Mouse (Mus musculus): ENCODE results near the gene Taf1d. TPM values are rescaled to one million over a fixed set of nuclear protein-coding genes. Genes with fewer than 3 reads are reported as not detected.
"Not testable (repeated sequence)": the region's sequence is repeated elsewhere in the genome, so short reads cannot be mapped to it uniquely, and the experiment has no call there.

Gene Taf1d
- polyA plus RNA-seq, 1 experiment from 2014 or later = 42.5 TPM

DNA sequence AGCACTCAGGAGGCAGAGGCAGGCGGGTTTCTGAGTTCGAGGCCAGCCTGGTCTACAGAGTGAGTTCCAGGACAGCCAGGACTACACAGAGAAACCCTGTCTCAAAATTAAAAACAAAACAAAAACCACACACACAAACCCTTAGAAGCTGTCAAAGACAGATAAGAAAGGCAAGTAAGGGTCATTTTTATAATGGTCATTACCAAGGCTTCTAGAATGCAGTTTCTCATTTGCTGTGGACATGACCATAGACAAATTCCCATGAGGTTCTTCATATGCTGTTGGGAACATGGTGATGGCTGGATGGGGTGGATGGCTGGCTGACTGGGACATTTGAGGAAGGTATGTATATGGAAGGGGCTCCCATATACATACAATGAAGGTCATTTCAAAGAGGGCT is 10.3 kb downstream of the Taf1d start:
- H3K4me3 ChIP-seq (ENCODE audit: control insufficient read depth in 1 of 2, insufficient read depth in 1 of 2, low read depth in 1 of 2, low read length in 2 of 2); H3K4me2 ChIP-seq (ENCODE audit: low read length); H3K27ac ChIP-seq (replicated peaks in 1 of 2; ENCODE audit: control insufficient read depth in 1 of 2, insufficient read depth in 1 of 2, low read depth in 2 of 2, low read length in 2 of 2); H3K9ac ChIP-seq (ENCODE audit: low read length); ATAC-seq (ENCODE audit: insufficient number of reproducible peaks, insufficient read depth, low FRiP score, low read depth); H3K9me3 ChIP-seq (ENCODE audit: control insufficient read depth, low read length); H3K27me3 ChIP-seq (ENCODE audit: control insufficient read depth, insufficient read depth, low read length); H3K4me1 ChIP-seq (ENCODE audit: control insufficient read depth in 2 of 2, insufficient read depth in 2 of 2, low read length in 2 of 2): not testable (repeated sequence)
- 76% methylated on average over 2 of the region's 2 CpGs for WGBS
- H3K36me3 ChIP-seq (ENCODE audit: control insufficient read depth, insufficient read depth, low read length) = peaks cover 65% of the 10 kb centered on the region

DNA sequence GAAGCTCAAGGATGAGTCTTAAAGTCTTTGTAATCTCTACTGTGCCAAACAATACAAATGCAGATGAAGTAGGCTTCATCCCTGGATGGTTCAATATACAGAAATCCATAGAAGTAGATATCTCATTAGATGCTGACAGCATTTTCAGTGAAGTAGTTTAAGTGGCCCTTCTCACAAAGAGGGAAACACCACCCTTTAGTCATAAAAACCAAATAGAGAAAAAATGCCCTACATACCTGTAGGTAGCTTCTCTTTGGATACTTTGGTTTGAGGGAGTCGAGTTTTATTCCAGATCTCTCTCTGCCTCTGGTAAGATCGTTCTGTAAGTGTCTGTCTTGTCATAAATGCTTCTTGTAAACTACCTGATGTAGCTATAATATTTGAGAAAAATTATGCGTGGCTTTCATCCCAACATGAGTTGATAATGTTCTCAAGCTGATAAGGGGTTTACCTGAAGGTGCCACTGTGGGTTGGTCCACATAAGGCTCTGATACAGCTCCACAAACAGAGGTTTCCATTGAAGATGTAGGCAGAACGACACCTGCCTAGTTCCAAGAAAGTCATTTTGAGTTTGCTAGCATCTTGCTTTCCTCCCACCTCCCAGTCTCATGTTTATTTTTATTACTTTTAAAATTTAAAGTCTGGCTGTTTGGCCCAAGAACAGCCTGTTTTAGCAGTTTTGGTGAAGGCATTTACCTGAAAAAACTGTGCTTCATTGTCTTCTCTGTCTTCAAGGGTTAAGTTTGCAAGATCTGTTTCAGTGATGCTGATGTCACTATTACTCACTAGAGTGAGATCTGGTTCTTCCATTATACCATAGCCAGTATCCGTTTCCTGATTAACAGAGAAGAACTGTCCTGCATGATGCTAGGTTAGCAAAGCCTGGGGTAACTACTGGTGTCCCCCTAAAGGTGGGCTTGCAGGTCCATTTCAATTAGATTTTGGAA is 11.5 kb downstream of the Taf1d start:
- WGBS = 60% methylated on average over 5 of the region's 5 CpGs
- Histone ChIP-seq H3K36me3 (ENCODE audit: control insufficient read depth, insufficient read depth, low read length) (peaks cover 65% of the 10 kb centered on the region), H3K27ac (replicated peaks in 1 of 2; ENCODE audit: control insufficient read depth in 1 of 2, insufficient read depth in 1 of 2, low read depth in 2 of 2, low read length in 2 of 2) (no peak overlapping the region), H3K9me3 (ENCODE audit: control insufficient read depth, low read length) (no peaks in the 10 kb centered on the region), H3K4me3 (ENCODE audit: control insufficient read depth in 1 of 2, insufficient read depth in 1 of 2, low read depth in 1 of 2, low read length in 2 of 2) (no peak overlapping the region), H3K4me2 (ENCODE audit: low read length) (no peak overlapping the region), H3K27me3 (ENCODE audit: control insufficient read depth, insufficient read depth, low read length) (no peaks in the 10 kb centered on the region), H3K9ac (ENCODE audit: low read length) (no peak overlapping the region), H3K4me1 (ENCODE audit: control insufficient read depth in 2 of 2, insufficient read depth in 2 of 2, low read length in 2 of 2) (no peaks in the 10 kb centered on the region)
- no peak for ATAC-seq (ENCODE audit: insufficient number of reproducible peaks, insufficient read depth, low FRiP score, low read depth)

DNA sequence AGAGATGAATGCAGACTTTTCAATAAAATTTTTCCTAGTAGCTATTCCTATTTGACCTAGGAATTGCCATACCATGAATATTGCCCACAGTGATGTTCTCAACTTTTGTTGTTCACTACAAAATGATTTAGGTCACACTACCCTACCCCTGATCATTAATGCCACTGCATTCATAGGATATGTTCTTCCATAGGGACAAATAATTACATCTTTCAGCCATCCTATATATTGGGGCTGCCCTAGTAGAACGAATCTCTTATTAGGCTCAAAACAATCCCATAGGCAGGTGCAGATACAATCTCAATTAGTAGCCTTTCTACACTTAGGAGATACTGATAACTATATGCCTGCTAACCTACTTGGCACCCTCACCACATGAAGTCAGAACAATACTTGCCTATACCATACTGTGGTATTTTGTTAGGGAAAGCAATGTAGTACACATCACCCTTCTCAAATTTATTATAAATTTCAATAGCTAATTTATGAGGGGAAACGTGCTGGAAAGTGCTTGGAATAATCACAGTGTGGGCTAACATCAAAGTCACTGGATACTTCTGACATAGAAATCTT is 12.2 kb downstream of the Taf1d start:
- Histone ChIP-seq H3K4me3 (ENCODE audit: control insufficient read depth in 1 of 2, insufficient read depth in 1 of 2, low read depth in 1 of 2, low read length in 2 of 2) (no peak overlapping the region), H3K9me3 (ENCODE audit: control insufficient read depth, low read length) (no peaks in the 10 kb centered on the region), H3K27me3 (ENCODE audit: control insufficient read depth, insufficient read depth, low read length) (no peaks in the 10 kb centered on the region), H3K27ac (replicated peaks in 1 of 2; ENCODE audit: control insufficient read depth in 1 of 2, insufficient read depth in 1 of 2, low read depth in 2 of 2, low read length in 2 of 2) (no peak overlapping the region), H3K4me2 (ENCODE audit: low read length) (no peak overlapping the region), H3K4me1 (ENCODE audit: control insufficient read depth in 2 of 2, insufficient read depth in 2 of 2, low read length in 2 of 2) (no peaks in the 10 kb centered on the region), H3K9ac (ENCODE audit: low read length) (no peak overlapping the region), H3K36me3 (ENCODE audit: control insufficient read depth, insufficient read depth, low read length) (peaks cover 66% of the 10 kb centered on the region)
- 87% methylated on average over 2 of the region's 2 CpGs for WGBS
- no peak for ATAC-seq (ENCODE audit: insufficient number of reproducible peaks, insufficient read depth, low FRiP score, low read depth)

DNA sequence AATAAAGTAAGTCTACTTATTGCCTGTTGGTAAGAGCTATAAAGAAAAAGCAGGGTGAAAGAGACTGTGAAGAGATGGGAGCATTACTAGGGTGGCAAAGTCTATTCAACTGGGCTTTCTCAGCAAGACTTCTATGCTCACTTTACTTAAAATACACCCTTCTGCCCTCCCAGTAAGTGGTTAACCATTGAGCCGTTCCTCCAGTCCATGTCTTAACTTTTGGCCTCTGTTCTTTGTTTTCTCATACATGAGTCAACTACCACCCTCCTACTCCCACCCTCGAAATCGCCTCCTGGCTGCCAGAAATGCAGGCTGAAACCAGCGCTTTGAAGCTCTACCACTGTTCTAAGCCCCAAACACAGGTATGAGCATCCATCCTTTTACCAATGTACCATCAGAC is 31.8 kb downstream of the Taf1d start:
- H3K27me3 ChIP-seq (ENCODE audit: control insufficient read depth, insufficient read depth, low read length) = no peaks in the 10 kb centered on the region
- H3K9ac ChIP-seq (ENCODE audit: low read length) = no peak overlapping the region
- no peak overlapping the region for H3K4me3 ChIP-seq (ENCODE audit: control insufficient read depth in 1 of 2, insufficient read depth in 1 of 2, low read depth in 1 of 2, low read length in 2 of 2)
- WGBS = 86% methylated on average over 4 of the region's 4 CpGs
- H3K27ac ChIP-seq (replicated peaks in 1 of 2; ENCODE audit: control insufficient read depth in 1 of 2, insufficient read depth in 1 of 2, low read depth in 2 of 2, low read length in 2 of 2) = no peak overlapping the region
- H3K4me2 ChIP-seq (ENCODE audit: low read length) = no peak overlapping the region
- no peak for ATAC-seq (ENCODE audit: insufficient number of reproducible peaks, insufficient read depth, low FRiP score, low read depth)
- peaks cover 94% of the 10 kb centered on the region for H3K36me3 ChIP-seq (ENCODE audit: control insufficient read depth, insufficient read depth, low read length)
- H3K9me3 ChIP-seq (ENCODE audit: control insufficient read depth, low read length) = no peaks in the 10 kb centered on the region
- no peaks in the 10 kb centered on the region for H3K4me1 ChIP-seq (ENCODE audit: control insufficient read depth in 2 of 2, insufficient read depth in 2 of 2, low read length in 2 of 2)

DNA sequence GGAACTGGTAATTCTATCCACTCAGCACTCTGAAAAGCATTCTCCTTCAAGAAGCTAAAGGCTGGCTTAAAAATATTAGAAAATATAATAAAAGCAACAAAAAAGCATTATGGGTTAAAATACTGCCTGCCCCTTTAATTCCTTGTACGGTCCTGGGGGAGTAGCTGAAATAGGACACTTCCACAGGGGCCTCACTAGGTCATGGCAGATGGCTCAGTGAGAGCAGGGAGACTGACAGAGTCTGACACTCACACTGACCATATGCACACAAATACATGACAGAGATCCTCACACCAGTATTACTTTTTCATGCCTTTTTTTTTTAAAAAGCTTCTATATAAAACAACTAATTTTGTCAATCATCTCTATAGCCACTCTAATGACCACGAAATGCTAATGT is 43.9 kb downstream of the Taf1d start:
- Histone ChIP-seq H3K27me3 (ENCODE audit: control insufficient read depth, insufficient read depth, low read length) (no peaks in the 10 kb centered on the region), H3K4me3 (ENCODE audit: control insufficient read depth in 1 of 2, insufficient read depth in 1 of 2, low read depth in 1 of 2, low read length in 2 of 2) (no peak overlapping the region), H3K27ac (replicated peaks in 1 of 2; ENCODE audit: control insufficient read depth in 1 of 2, insufficient read depth in 1 of 2, low read depth in 2 of 2, low read length in 2 of 2) (no peak overlapping the region), H3K9ac (ENCODE audit: low read length) (no peak overlapping the region), H3K4me2 (ENCODE audit: low read length) (no peak overlapping the region), H3K4me1 (ENCODE audit: control insufficient read depth in 2 of 2, insufficient read depth in 2 of 2, low read length in 2 of 2) (no peaks in the 10 kb centered on the region), H3K36me3 (ENCODE audit: control insufficient read depth, insufficient read depth, low read length) (peaks cover 76% of the 10 kb centered on the region), H3K9me3 (ENCODE audit: control insufficient read depth, low read length) (no peaks in the 10 kb centered on the region)
- WGBS = 69% methylated on average over 2 of the region's 2 CpGs
- ATAC-seq (ENCODE audit: insufficient number of reproducible peaks, insufficient read depth, low FRiP score, low read depth) = no peak

DNA sequence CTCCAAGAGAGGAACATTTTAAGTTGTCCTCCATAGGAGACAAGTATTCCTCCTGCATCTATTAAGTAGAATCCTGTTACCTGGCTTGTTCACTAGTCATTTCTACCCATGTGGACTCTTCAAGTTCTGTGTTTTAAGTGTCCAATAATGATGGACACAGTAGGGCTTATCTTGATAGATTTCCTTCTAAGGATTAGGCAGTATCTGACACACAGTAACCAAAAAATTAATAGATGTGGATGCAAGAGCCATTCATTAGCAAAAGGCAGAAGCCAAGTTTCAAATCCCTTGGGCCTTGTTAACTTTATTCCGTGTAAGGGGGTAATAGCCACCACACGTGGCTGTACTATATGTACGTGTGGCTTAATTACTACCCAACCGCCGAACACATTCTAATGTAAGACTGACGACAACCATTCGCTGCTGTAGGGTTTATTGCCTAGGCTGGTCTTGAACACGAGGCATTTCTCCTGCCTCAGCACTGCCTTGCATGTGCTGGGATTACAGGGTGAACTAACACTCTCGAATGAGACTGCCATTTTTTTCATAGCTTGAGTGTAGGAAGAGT is 51.0 kb downstream of the Taf1d start:
- H3K4me1 ChIP-seq (ENCODE audit: control insufficient read depth in 2 of 2, insufficient read depth in 2 of 2, low read length in 2 of 2) = peaks cover 0 to 6% of the 10 kb centered on the region in 2 experiments; a peak in 1 of 4 replicates
- peak overlapping the region; percentile 80 for H3K4me2 ChIP-seq (ENCODE audit: low read length)
- peak overlapping the region; percentile 78 to 93 for H3K4me3 ChIP-seq (ENCODE audit: control insufficient read depth in 1 of 2, insufficient read depth in 1 of 2, low read depth in 1 of 2, low read length in 2 of 2)
- H3K27me3 ChIP-seq (ENCODE audit: control insufficient read depth, insufficient read depth, low read length) = no peaks in the 10 kb centered on the region
- H3K9me3 ChIP-seq (ENCODE audit: control insufficient read depth, low read length) = no peaks in the 10 kb centered on the region
- WGBS = under 1% methylated on average over 9 of the region's 9 CpGs
- H3K9ac ChIP-seq (ENCODE audit: low read length) = peak overlapping the region; percentile 87
- peak overlapping the region; percentile 77 to 80 for H3K27ac ChIP-seq (replicated peaks in 1 of 2; ENCODE audit: control insufficient read depth in 1 of 2, insufficient read depth in 1 of 2, low read depth in 2 of 2, low read length in 2 of 2)
- ATAC-seq (ENCODE audit: insufficient number of reproducible peaks, insufficient read depth, low FRiP score, low read depth) = no peak
- peaks cover 22% of the 10 kb centered on the region for H3K36me3 ChIP-seq (ENCODE audit: control insufficient read depth, insufficient read depth, low read length)

DNA sequence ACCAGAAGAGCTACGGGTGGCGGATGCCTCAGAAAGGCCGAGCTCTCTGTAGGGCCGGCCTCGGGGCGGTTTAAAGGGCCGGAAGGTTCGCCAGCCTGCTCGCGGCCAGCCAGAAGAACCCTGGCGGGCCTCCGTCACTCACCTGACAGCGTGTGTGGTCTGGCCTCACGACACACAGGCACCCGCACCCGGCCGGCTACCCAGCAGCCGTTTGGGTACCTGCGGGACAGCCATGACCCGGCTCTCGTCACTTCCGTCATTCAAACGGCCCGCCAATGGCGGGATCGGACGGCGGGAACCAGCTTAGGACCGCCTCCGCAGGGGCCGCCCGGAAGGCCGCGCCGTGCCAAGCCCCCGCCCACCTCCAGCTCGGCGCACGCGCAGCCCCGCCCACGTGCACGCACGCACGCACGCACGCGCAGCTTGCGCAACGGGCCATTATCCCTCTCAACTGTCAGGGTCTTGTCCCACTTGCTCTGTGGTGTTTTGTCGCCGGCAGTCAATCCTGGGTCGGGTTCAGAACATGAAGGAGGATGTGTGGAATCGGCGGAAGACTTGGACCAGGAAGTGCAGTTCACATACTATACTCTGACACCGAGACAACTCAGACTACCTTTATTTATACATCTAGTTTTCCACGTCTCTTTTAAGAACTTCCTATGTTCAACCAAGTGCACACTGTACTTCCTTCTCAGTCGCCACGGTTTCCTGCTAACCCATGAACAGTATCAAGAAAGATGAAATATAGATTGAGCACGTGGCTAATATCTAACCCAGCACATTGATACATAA is 51.7 kb downstream of the Taf1d start, which contains the start of gene Cep295:
Cep295 (minus strand) TSS at position 305 of the 792 bp plus-strand sequence.
- Histone ChIP-seq H3K4me1 (ENCODE audit: control insufficient read depth in 2 of 2, insufficient read depth in 2 of 2, low read length in 2 of 2) (peaks cover 0 to 6% of the 10 kb centered on the region in 2 experiments; a peak in 1 of 4 replicates), H3K9ac (ENCODE audit: low read length) (peak within 1 kb of the TSS; percentile 87), H3K36me3 (ENCODE audit: control insufficient read depth, insufficient read depth, low read length) (peaks cover 15% of the 10 kb centered on the region; the same call in 1 of the 2 replicates), H3K4me3 (ENCODE audit: control insufficient read depth in 1 of 2, insufficient read depth in 1 of 2, low read depth in 1 of 2, low read length in 2 of 2) (peak within 1 kb of the TSS; percentile 78 to 93), H3K4me2 (ENCODE audit: low read length) (peak within 1 kb of the TSS; percentile 80), H3K9me3 (ENCODE audit: control insufficient read depth, low read length) (no peaks in the 10 kb centered on the region), H3K27ac (replicated peaks in 1 of 2; ENCODE audit: control insufficient read depth in 1 of 2, insufficient read depth in 1 of 2, low read depth in 2 of 2, low read length in 2 of 2) (peak within 1 kb of the TSS; percentile 77 to 80), H3K27me3 (ENCODE audit: control insufficient read depth, insufficient read depth, low read length) (no peaks in the 10 kb centered on the region)
- ATAC-seq (ENCODE audit: insufficient number of reproducible peaks, insufficient read depth, low FRiP score, low read depth) = peak; percentile 99
- whole genome bisulfite sequencing = 4% methylated on average over 60 of the region's 60 CpGs
